Comparison of ENCODE assay signal across 13 mouse cellular contexts in genomic region chr17:31409741-31410350, GRCm38 (mm10). TPM values are rescaled to one million over a fixed set of nuclear protein-coding genes. Genes with fewer than 3 reads are reported as not detected.
A peak's percentile ranks its signal among the peaks of the same experiment; 100 is the strongest.
DNase-seq lines count a peak whose midpoint lies in the region; ATAC-seq and TF ChIP-seq lines count a peak whose summit lies in the region.
"Had no signal": no experiment of that assay in that cellular context is flagged by ENCODE, and none has a peak within 500 bp of the region (broad histone marks: within the 10 kb centered on the region; RNA-seq: fewer than 3 reads in every experiment).

No protein-coding gene starts in this region.

- no peaks in the 10 kb centered on the region for H3K27me3 ChIP-seq in intestine, embryonic 15.5 days (replicated peaks)
- no peaks in the 10 kb centered on the region for H3K27me3 ChIP-seq in intestine, postnatal 0 days (replicated peaks; ENCODE audit: control insufficient read depth, insufficient read depth, low read length)
- 0 out of 2 replicates have a peak, but pooled peaks cover 8% of the 10 kb centered on the region for H3K27me3 ChIP-seq in forebrain, embryonic 10.5 days (ENCODE audit: poor library complexity, severe bottlenecking)
- no peaks in the 10 kb centered on the region for H3K27me3 ChIP-seq in lung, embryonic 14.5 days (ENCODE audit: insufficient read depth, low read length)
- H3K27me3 ChIP-seq in heart, embryonic 11.5 days (ENCODE audit: control insufficient read depth, insufficient read depth, low read length), result no peaks in the 10 kb centered on the region
- H3K27me3 ChIP-seq: heart, embryonic 12.5 days had no signal

- peak overlapping the region; percentile 28; the same call in 1 of the 2 replicates for H3K27ac ChIP-seq in intestine, embryonic 15.5 days
- no peak overlapping the region for H3K27ac ChIP-seq in intestine, postnatal 0 days (ENCODE audit: low read depth, low read length)
- peak overlapping the region; percentile 86 for H3K27ac ChIP-seq in forebrain, embryonic 10.5 days
- H3K27ac ChIP-seq in lung, embryonic 14.5 days (ENCODE audit: low read depth), result peak overlapping the region; percentile 70
- H3K27ac ChIP-seq in heart, embryonic 11.5 days (ENCODE audit: low read depth, low read length), result no peak overlapping the region
- H3K27ac ChIP-seq: left cerebral cortex, adult 2 months had no signal

- no peak overlapping the region for H3K4me2 ChIP-seq in intestine, embryonic 15.5 days (replicated peaks)
- H3K4me2 ChIP-seq in intestine, postnatal 0 days (replicated peaks; ENCODE audit: low read depth), result no peak overlapping the region
- no peak overlapping the region for H3K4me2 ChIP-seq in lung, embryonic 14.5 days
- H3K4me2 ChIP-seq in heart, embryonic 11.5 days, result no peak overlapping the region
- H3K4me2 ChIP-seq: heart, embryonic 12.5 days had no signal

- no peak for ATAC-seq in intestine, embryonic 15.5 days
- no peak for ATAC-seq in intestine, postnatal 0 days
- ATAC-seq in lung, embryonic 14.5 days (ENCODE audit: insufficient read depth), result no peak
- no peak for ATAC-seq in heart, embryonic 11.5 days (replicated peaks; ENCODE audit: insufficient number of reproducible peaks, low FRiP score, low TSS enrichment)

- DNase-seq in forebrain, embryonic 10.5 days (ENCODE audit: extremely low spot score, low spot score), result peak; percentile 61
- no peak for DNase-seq in lung, embryonic 14.5 days
- DNase-seq in retina, embryonic 14.5 days (ENCODE audit: low spot score), result peak; percentile 22
- DNase-seq in yolk sac, embryonic 10.5 days (ENCODE audit: low spot score), result no peak
- no peak for DNase-seq in thymus, postnatal 36 days
- DNase-seq: adrenal gland, postnatal 10 days; right cerebral cortex, postnatal 25 days had no signal

- H3K36me3 ChIP-seq in intestine, embryonic 15.5 days, result peaks cover 7% of the 10 kb centered on the region; the same call in 1 of the 2 replicates
- peaks cover 12% of the 10 kb centered on the region; the same call in 1 of the 2 replicates for H3K36me3 ChIP-seq in intestine, postnatal 0 days (ENCODE audit: control insufficient read depth, insufficient read depth)
- H3K36me3 ChIP-seq in forebrain, embryonic 10.5 days (replicated peaks), result peaks cover 9% of the 10 kb centered on the region
- H3K36me3 ChIP-seq in lung, embryonic 14.5 days (ENCODE audit: insufficient read depth), result peaks cover 4% of the 10 kb centered on the region; the same call in 1 of the 2 replicates
- H3K36me3 ChIP-seq in heart, embryonic 11.5 days (ENCODE audit: control insufficient read depth, insufficient read depth, low read length), result no peaks in the 10 kb centered on the region
- H3K36me3 ChIP-seq: heart, embryonic 12.5 days had no signal

- TF ChIP-seq CTCF in intestine, postnatal 0 days (IDR thresholded peaks at IDR 0.05; ENCODE audit: low read depth), result no peak
- no peak for TF ChIP-seq CTCF in lung, embryonic 14.5 days (IDR thresholded peaks at IDR 0.05; ENCODE audit: low read depth)

- no peaks in the 10 kb centered on the region for H3K9me3 ChIP-seq in intestine, embryonic 15.5 days
- H3K9me3 ChIP-seq in intestine, postnatal 0 days (ENCODE audit: control insufficient read depth), result no peaks in the 10 kb centered on the region
- H3K9me3 ChIP-seq in forebrain, embryonic 10.5 days, result no peaks in the 10 kb centered on the region
- H3K9me3 ChIP-seq in lung, embryonic 14.5 days (ENCODE audit: low read depth, low read length), result no peaks in the 10 kb centered on the region
- no peaks in the 10 kb centered on the region for H3K9me3 ChIP-seq in heart, embryonic 11.5 days (replicated peaks; ENCODE audit: control insufficient read depth, low read length)
- H3K9me3 ChIP-seq: heart, embryonic 12.5 days had no signal

- H3K9ac ChIP-seq in intestine, embryonic 15.5 days, result no peak overlapping the region
- H3K9ac ChIP-seq in intestine, postnatal 0 days (ENCODE audit: low read depth, low read length), result no peak overlapping the region
- H3K9ac ChIP-seq in lung, embryonic 14.5 days, result 0 out of 2 replicates have a peak overlapping the region, but pooled peaks have one; percentile 6
- no peak overlapping the region; the same call in 1 of the 2 replicates for H3K9ac ChIP-seq in heart, embryonic 11.5 days (ENCODE audit: low read depth, low read length)
- H3K9ac ChIP-seq: heart, embryonic 12.5 days had no signal

- H3K4me1 ChIP-seq in intestine, embryonic 15.5 days (replicated peaks), result peaks cover 24% of the 10 kb centered on the region
- H3K4me1 ChIP-seq in intestine, postnatal 0 days (replicated peaks; ENCODE audit: control insufficient read depth, insufficient read depth, low read length), result no peaks in the 10 kb centered on the region
- H3K4me1 ChIP-seq in forebrain, embryonic 10.5 days, result peaks cover 66% of the 10 kb centered on the region
- peaks cover 14% of the 10 kb centered on the region for H3K4me1 ChIP-seq in lung, embryonic 14.5 days (ENCODE audit: insufficient read depth)
- H3K4me1 ChIP-seq in heart, embryonic 11.5 days (ENCODE audit: control insufficient read depth, insufficient read depth, low read length), result peaks cover 6% of the 10 kb centered on the region; the same call in 1 of the 2 replicates
- H3K4me1 ChIP-seq: megakaryocyte, embryonic 14.5 days had no signal

- no peak overlapping the region for H3K4me3 ChIP-seq in intestine, embryonic 15.5 days (replicated peaks)
- no peak overlapping the region for H3K4me3 ChIP-seq in intestine, postnatal 0 days (ENCODE audit: low read depth, low read length)
- peak overlapping the region; percentile 27 for H3K4me3 ChIP-seq in forebrain, embryonic 10.5 days
- no peak overlapping the region for H3K4me3 ChIP-seq in lung, embryonic 14.5 days (ENCODE audit: low read depth, low read length)
- H3K4me3 ChIP-seq in heart, embryonic 11.5 days (ENCODE audit: low read depth, low read length), result no peak overlapping the region
- H3K4me3 ChIP-seq: heart, embryonic 12.5 days; left cerebral cortex, adult 2 months; megakaryocyte, embryonic 14.5 days had no signal

- WGBS in intestine, embryonic 15.5 days, result 34% methylated on average over 10 of the region's 10 CpGs
- WGBS in intestine, postnatal 0 days, result 37% methylated on average over 10 of the region's 10 CpGs
- WGBS in forebrain, embryonic 10.5 days, result 10% methylated on average over 10 of the region's 10 CpGs
- WGBS in lung, embryonic 14.5 days, result 32% methylated on average over 10 of the region's 10 CpGs
- WGBS in heart, embryonic 11.5 days (ENCODE audit: insufficient replicate concordance), result 54% methylated on average over 10 of the region's 10 CpGs

RNA-seq across cellular contexts. Expression of gene Pde9a, which starts 23.8 kb away (rescaled TPM):
- 52.0 and 55.3 TPM in 2 replicates for polyA plus RNA-seq in intestine, embryonic 15.5 days (2015; fragmentation: Nextera tagmentation; extraction: Ambion mirVana)
- 58.8 and 59.8 TPM in 2 replicates for polyA plus RNA-seq in intestine, postnatal 0 days (2015; fragmentation: Nextera tagmentation; extraction: Ambion mirVana)
- polyA plus RNA-seq in forebrain, embryonic 10.5 days (2016; fragmentation: Nextera tagmentation; extraction: Ambion mirVana), result 16.6 and 16.8 TPM in 2 replicates
- polyA plus RNA-seq in lung, embryonic 14.5 days (2014; fragmentation: Nextera tagmentation; extraction: Ambion mirVana), result 35.8 and 36.7 TPM in 2 replicates
- 7.1 and 9.9 TPM in 2 replicates for polyA plus RNA-seq in heart, embryonic 11.5 days (2014; fragmentation: Nextera tagmentation; extraction: Ambion mirVana)

Comparison
In these comparisons a context has a peak if more than half of its experiments do, and no peak if none do; other contexts are left out.
1. H3K27ac ChIP-seq: peak in intestine, embryonic 15.5 days (single experiment), forebrain, embryonic 10.5 days (single experiment) and lung, embryonic 14.5 days (single experiment); none in intestine, postnatal 0 days (single experiment) and heart, embryonic 11.5 days (single experiment).
2. DNase-seq: peak in forebrain, embryonic 10.5 days (single experiment) and retina, embryonic 14.5 days (single experiment); none in lung, embryonic 14.5 days (single experiment), yolk sac, embryonic 10.5 days (single experiment) and thymus, postnatal 36 days (0 of 2).